Mouse (Mus musculus) kidney, adult 8-10 months (tissue): ENCODE results near the gene Rab3il1.

Source experiments
- DNase-seq, 2 experiments: peaks; one replicate each; pipeline ENCODE4 v3.0.0; 2022

The Rab3il1 gene

GRCm38 (mm10) chr19:10064173-10065012, 62.9 kb downstream of the Rab3il1 start:
- no peak for DNase-seq

DNA sequence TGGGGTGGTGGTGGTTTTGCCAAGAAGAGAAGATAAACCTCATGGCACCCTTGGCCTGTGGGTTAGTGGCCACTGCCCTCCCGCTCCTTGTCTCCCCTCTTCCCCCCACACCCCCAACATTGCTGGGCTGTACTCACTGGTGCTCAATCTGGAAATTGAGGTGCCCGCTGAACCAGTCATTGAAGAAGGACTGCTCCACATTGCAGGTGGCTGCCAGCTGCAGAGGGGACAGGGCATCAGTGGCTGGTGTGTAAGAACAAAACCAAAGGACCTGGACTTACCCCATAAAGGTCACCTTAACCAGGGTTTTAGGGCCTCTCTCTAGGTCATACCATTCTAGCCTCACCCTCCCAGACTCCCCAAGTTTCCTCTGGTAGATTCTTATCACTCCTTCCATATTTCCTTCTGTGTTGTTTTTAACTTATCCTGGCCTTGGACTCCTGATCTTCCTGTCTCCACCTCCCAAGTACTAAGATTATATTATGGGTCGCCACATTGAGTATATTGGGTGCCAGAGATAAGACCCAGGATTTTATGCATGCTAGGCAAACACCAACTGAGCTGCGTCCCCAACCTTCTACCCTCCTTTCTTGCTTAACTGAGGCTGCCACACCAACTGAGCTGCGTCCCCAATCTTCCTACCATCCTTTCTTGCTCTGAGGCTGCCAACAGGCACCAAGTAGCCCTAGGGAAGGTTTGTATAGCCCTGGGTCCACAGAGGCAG, 64.2 kb downstream of the Rab3il1 start:
- DNase-seq: no peak

- DNase-seq: no peak
These were observed 64.7 kb downstream of the Rab3il1 start for GRCm38 (mm10) chr19:10066189-10066500.

DNA sequence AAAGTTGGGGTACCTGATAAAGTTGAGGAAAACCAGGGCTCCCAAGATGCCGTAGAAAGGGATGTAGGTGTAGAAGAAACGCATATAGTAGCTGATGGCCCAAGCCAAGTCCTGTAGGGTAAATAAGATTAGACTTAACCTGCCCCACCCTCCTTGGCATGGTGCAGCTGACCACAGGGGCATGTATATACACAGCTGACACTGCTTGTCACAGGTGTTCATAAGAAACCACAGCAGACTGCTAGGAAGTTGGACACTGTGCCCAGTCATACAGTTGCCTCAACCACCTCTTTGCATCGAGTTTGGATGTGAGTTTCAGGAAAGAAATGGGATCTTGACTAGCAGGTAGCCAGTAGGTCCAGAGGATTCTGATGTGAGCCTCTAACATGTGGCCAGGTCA, 65.0 kb downstream of the Rab3il1 start:
- DNase-seq: no peak

GRCm38 (mm10) chr19:10067701-10068100, 66.2 kb downstream of the Rab3il1 start:
- DNase-seq: no peak

GRCm38 (mm10) chr19:10070186-10070980, 68.9 kb downstream of the Rab3il1 start:
- peak; percentile 80 to 84 for DNase-seq

DNA sequence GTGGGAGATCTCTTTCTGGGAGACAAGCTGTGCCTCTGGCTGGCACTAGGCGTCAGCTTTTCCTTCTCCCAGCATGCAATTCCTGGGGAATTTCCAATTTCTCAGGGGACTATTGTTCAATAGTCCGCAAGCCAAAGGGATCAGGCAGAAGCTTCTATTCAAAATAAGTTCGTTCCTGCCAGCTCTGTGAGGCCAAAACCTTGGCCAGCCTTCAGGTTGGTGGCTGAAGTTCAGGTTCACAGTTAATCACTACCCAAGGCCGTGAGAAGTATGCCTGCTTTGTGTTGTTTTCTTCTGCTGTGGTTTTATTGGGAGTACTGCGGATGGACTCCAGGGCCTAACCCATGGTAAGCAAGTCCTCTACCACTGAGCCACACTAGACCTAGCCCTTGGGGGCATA, 69.7 kb downstream of the Rab3il1 start:
- DNase-seq: peak; percentile 83 to 91

DNA sequence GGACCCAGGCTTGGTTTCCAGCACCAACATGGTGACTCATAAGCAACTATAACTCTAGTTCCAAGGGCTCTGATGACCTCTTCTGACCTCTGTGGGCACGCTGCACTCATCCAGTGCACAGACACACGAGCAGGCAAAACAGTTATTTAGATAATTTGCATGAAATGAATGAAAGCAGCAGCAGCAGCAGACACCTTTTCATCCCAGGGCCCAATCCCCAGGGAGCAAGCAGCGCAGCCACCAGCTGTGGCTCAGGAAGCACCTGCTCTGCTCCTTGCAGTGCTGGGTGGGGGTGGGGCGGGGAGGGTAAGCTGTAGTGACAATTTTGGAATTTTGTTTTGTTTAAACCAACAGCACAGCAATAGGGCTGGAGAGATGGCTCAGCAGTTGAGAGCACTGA, 70.4 kb downstream of the Rab3il1 start:
- DNase-seq: no peak

- DNase-seq: no peak
These were observed 71.7 kb downstream of the Rab3il1 start for GRCm38 (mm10) chr19:10073145-10073544.

GRCm38 (mm10) chr19:10078392-10078791, 76.9 kb downstream of the Rab3il1 start:
- no peak for DNase-seq

GRCm38 (mm10) chr19:10080384-10080783, 78.9 kb downstream of the Rab3il1 start:
- no peak for DNase-seq

DNA sequence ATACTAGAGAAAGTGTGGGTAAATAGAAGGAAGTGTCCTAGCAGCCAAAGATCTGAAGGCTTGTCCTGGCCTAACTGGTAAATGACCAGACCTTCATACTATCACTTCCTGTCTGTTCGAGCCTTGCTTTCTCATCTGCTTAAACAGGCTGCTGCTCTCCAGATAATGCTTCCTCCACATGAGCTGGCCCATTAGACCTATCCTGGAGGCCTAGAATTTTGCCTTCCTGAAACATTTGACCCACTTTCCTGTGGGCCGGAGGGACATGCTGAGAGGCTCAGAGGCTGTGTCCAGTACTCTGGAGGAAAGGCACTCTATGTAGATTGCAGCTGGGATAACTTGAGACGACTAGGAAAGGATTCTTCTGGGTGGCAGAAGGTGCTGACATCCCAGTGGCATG, 80.6 kb downstream of the Rab3il1 start:
- DNase-seq: no peak

GRCm38 (mm10) chr19:10085454-10085853, 84.0 kb downstream of the Rab3il1 start:
- DNase-seq: no peak

- DNase-seq: no peak
These were observed 85.5 kb downstream of the Rab3il1 start for GRCm38 (mm10) chr19:10086976-10087375.
